Mouse (Mus musculus): ENCODE measurements around the gene Hcn4. TPM values are rescaled to one million over a fixed set of nuclear protein-coding genes. Genes with fewer than 3 reads are reported as not detected.

The Hcn4 gene
- not detected in 2 replicates for polyA plus RNA-seq (2012; ENCODE audit: low replicate concordance)

GRCm38 (mm10) chr9:58823139-58823917 lies at the start of gene Hcn4:
Hcn4 (plus strand) TSS chr9:58823412.

Other genes starting within 250 kb of the Hcn4 start
- gene Nptn, start 241.2 kb upstream of the Hcn4 start, polyA plus RNA-seq (2012; ENCODE audit: low replicate concordance), result 284 and 337 TPM in 2 replicates
- 0.33 and 0.66 TPM in 2 replicates for gene Rec114, start 79.4 kb upstream of the Hcn4 start, polyA plus RNA-seq (2012; ENCODE audit: low replicate concordance)
- 0.12 and 0.29 TPM in 2 replicates for gene Neo1, start 213.0 kb downstream of the Hcn4 start, polyA plus RNA-seq (2012; ENCODE audit: low replicate concordance)